ENCODE assay signal across 20 mouse cellular contexts in the genomic region with DNA sequence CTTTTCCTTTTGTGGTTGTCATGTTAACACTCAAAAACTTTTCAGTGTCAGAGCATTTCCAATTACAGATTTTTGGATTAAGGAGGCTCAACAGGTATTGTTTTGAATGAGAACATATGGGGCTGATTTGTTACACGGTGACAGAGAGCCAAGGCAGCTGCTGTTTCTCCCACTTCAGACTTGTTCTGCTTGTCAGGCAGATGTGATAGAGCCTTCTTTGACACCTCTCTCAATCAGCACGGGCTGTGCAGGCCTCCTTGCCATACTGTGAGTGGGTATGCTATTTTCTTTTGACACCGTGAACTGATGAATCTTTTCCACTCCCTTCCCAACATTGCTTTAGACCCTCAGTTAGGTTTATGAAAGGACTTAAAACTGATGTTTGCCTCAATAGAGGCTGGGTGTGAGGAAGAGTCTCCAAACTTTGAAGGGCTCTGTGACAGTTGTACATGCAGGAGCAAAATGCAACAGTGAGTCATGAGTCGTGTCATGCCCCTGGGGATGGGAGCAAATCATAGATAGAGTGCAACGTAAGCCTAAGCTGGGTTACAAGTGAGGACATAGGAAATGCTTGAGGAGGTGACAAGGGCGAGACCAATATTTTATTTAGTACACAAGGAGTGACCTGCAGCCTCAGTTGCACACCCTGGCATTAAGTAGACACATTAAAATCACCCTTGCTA.
DNase-seq lines count a peak whose midpoint lies in the region; ATAC-seq lines count a peak whose summit lies in the region.
"Had no signal": no experiment of that assay in that cellular context is flagged by ENCODE, and none has a peak within 500 bp of the region (broad histone marks: within the 10 kb centered on the region; RNA-seq: fewer than 3 reads in every experiment).

No protein-coding gene starts in this region.

- H3K4me2 ChIP-seq in heart, embryonic 13.5 days = peak overlapping the region; percentile 27
- no peak overlapping the region for H3K4me2 ChIP-seq in midbrain, embryonic 14.5 days (ENCODE audit: low read length)
- H3K4me2 ChIP-seq: limb, embryonic 12.5 days; liver, embryonic 12.5 days; lung, embryonic 15.5 days had no signal

- no peaks in the 10 kb centered on the region for H3K9me3 ChIP-seq in heart, embryonic 13.5 days
- no peaks in the 10 kb centered on the region for H3K9me3 ChIP-seq in midbrain, embryonic 14.5 days (ENCODE audit: control insufficient read depth, low read length)
- H3K9me3 ChIP-seq: hindbrain, embryonic 10.5 days; limb, embryonic 12.5 days; liver, embryonic 12.5 days; lung, embryonic 15.5 days had no signal

- peak; percentile 84 for DNase-seq in heart, adult 11 months
- no peak for DNase-seq in heart, postnatal 25 days (ENCODE audit: low spot score)
- DNase-seq in right cerebral cortex, postnatal 10 days (ENCODE audit: low spot score in 2 of 2) = peak; percentile 17 to 23
- DNase-seq in right cerebral cortex, adult 18-20 months = no peak
- no peak for DNase-seq in cerebellum, adult 11 months
- DNase-seq in neural tube, embryonic 10.5 days (ENCODE audit: extremely low spot score, low spot score) = no peak
- no peak for DNase-seq in midbrain, embryonic 14.5 days
- DNase-seq: adrenal gland, postnatal 25 days; B cell, adult 2 months; cerebellum, adult 9-10 months; gastrocnemius, postnatal 14 days; kidney, adult 11 months; lung, postnatal 4 days; thymus, postnatal 14 days had no signal

- H3K4me3 ChIP-seq in heart, embryonic 13.5 days = no peak overlapping the region
- no peak overlapping the region for H3K4me3 ChIP-seq in midbrain, embryonic 14.5 days (replicated peaks; ENCODE audit: low read depth, low read length)
- H3K4me3 ChIP-seq: hindbrain, embryonic 10.5 days; limb, embryonic 12.5 days; liver, embryonic 12.5 days; lung, embryonic 15.5 days had no signal

- no peak overlapping the region for H3K9ac ChIP-seq in heart, embryonic 13.5 days
- no peak overlapping the region for H3K9ac ChIP-seq in midbrain, embryonic 14.5 days (replicated peaks; ENCODE audit: low read length)
- H3K9ac ChIP-seq: limb, embryonic 12.5 days; liver, embryonic 12.5 days; lung, embryonic 15.5 days had no signal

- H3K27ac ChIP-seq in heart, embryonic 13.5 days (replicated peaks) = peak overlapping the region; percentile 61
- H3K27ac ChIP-seq in midbrain, embryonic 14.5 days (replicated peaks; ENCODE audit: low read depth, low read length) = no peak overlapping the region
- H3K27ac ChIP-seq: hindbrain, embryonic 10.5 days; kidney, postnatal 0 days; limb, embryonic 12.5 days; liver, embryonic 12.5 days; lung, embryonic 15.5 days had no signal

- H3K27me3 ChIP-seq in heart, embryonic 13.5 days (replicated peaks) = peaks cover 12% of the 10 kb centered on the region; the same call in 1 of the 2 replicates
- no peaks in the 10 kb centered on the region for H3K27me3 ChIP-seq in midbrain, embryonic 14.5 days (ENCODE audit: control insufficient read depth, insufficient read depth, low read length)
- H3K27me3 ChIP-seq: limb, embryonic 12.5 days; liver, embryonic 12.5 days; lung, embryonic 15.5 days had no signal

- H3K36me3 ChIP-seq in heart, embryonic 13.5 days = no peaks in the 10 kb centered on the region
- H3K36me3 ChIP-seq in midbrain, embryonic 14.5 days (ENCODE audit: control insufficient read depth, insufficient read depth, low read length) = no peaks in the 10 kb centered on the region
- H3K36me3 ChIP-seq: hindbrain, embryonic 10.5 days; limb, embryonic 12.5 days; liver, embryonic 12.5 days; lung, embryonic 15.5 days had no signal

- no peak; the same call in 1 of the 2 replicates for ATAC-seq in heart, embryonic 13.5 days (ENCODE audit: extremely low read depth, insufficient number of reproducible peaks, low FRiP score, low TSS enrichment)
- no peak for ATAC-seq in midbrain, embryonic 14.5 days (ENCODE audit: low FRiP score, low TSS enrichment)
- ATAC-seq: liver, embryonic 12.5 days had no signal

- peaks cover 46% of the 10 kb centered on the region for H3K4me1 ChIP-seq in heart, embryonic 13.5 days
- H3K4me1 ChIP-seq in midbrain, embryonic 14.5 days (ENCODE audit: control insufficient read depth, insufficient read depth, low read length) = peaks cover 5% of the 10 kb centered on the region; the same call in 1 of the 2 replicates
- H3K4me1 ChIP-seq: limb, embryonic 12.5 days; lung, embryonic 15.5 days had no signal

- intact Hi-C loops in heart, postnatal 25 days (cut with DNase I) = no loop called here

- 25% methylated on average over 6 of the region's 6 CpGs for WGBS in heart, embryonic 13.5 days
- 46% methylated on average over 6 of the region's 6 CpGs for WGBS in midbrain, embryonic 14.5 days

Comparison
In these comparisons a context has a peak if more than half of its experiments do, and no peak if none do; other contexts are left out.
1. DNase-seq: peak in heart, adult 11 months (single experiment) and right cerebral cortex, postnatal 10 days (2 of 2); none in heart, postnatal 25 days (single experiment), right cerebral cortex, adult 18-20 months (single experiment), cerebellum, adult 11 months (single experiment), neural tube, embryonic 10.5 days (single experiment) and midbrain, embryonic 14.5 days (single experiment).